Mouse (Mus musculus) stomach, postnatal 0 days (tissue): ENCODE data around the gene Afg1l.

Source experiments
- CTCF ChIP-seq: IDR thresholded peaks from 2 replicates; pipeline ENCODE4 v1.5.1; 2016; ENCODE audit warnings: antibody characterized with exemption, low read depth, mild to moderate bottlenecking, moderate library complexity
- EP300 ChIP-seq: optimal IDR thresholded peaks from 2 replicates; pipeline ENCODE3; 2016; ENCODE audit warnings: antibody characterized with exemption

DNA sequence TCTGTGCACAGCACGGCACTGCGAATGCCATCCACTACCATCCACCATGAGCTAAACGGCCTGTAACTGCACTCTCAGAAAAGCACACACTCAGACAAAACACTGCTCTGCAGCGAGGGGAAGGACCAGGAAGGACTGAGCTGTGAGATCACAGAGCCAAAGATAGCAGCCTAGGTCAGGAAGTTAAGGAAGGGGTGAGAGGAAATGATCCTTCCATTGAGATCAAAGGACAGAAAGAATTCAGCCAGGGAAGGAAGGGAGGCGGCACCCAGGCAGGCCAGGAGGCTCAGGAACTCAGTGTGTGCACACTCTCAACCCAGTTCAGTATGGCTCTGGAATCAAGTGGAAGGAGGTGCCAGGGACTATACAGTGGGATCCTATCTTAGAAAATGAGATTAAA lies 14.1 kb downstream of the Afg1l start:
- no peak for TF ChIP-seq CTCF
- TF ChIP-seq EP300 = no peak
